Mouse (Mus musculus): ENCODE data around the gene Ugdh. TPM values are rescaled to one million over a fixed set of nuclear protein-coding genes. Genes with fewer than 3 reads are reported as not detected.

Ugdh gene
- total and polyA plus RNA-seq, 3 experiments: 5.7 to 82.5 (median 71.8) TPM

Other genes with a start within 250 kb of the Ugdh start
- 1 to 10 TPM; 6.0 to 9.5 TPM for gene Wdr19, start 236.3 kb downstream of the Ugdh start, total RNA-seq (2021)
- 1.6 and 2.3 TPM in 2 replicates for gene Wdr19, start 236.3 kb downstream of the Ugdh start, polyA plus RNA-seq (2012; rRNA removed)
- gene Rfc1, start 100.3 kb downstream of the Ugdh start, total RNA-seq (2021): 10 to 100 TPM; 38.7 to 46.1 TPM
- gene Rfc1, start 100.3 kb downstream of the Ugdh start, polyA plus RNA-seq (2012; rRNA removed): 4.3 and 5.4 TPM in 2 replicates
- 10 to 100 TPM; 10.3 to 19.6 TPM for gene Klb, start 87.6 kb downstream of the Ugdh start, total RNA-seq (2021)
- gene Klb, start 87.6 kb downstream of the Ugdh start, polyA plus RNA-seq (2012; rRNA removed): 4.9 and 8.4 TPM in 2 replicates
- gene Rpl9, start 44.5 kb downstream of the Ugdh start, total RNA-seq (2021): 1,000 to 10,000 TPM in 1 of 2 experiments, 100 to 1,000 TPM in 1; 692 to 1,124 TPM
- 22.2 and 28.6 TPM in 2 replicates for gene Rpl9, start 44.5 kb downstream of the Ugdh start, polyA plus RNA-seq (2012; rRNA removed)
- 10 to 100 TPM; 46.0 to 62.3 TPM for gene Lias, start 44.5 kb downstream of the Ugdh start, total RNA-seq (2021)
- 4.9 and 5.2 TPM in 2 replicates for gene Lias, start 44.5 kb downstream of the Ugdh start, polyA plus RNA-seq (2012; rRNA removed)
- gene Gm43552, start 56.9 kb upstream of the Ugdh start, total RNA-seq (2021): 1 to 10 TPM in 1 of 2 experiments, not detected in 1; 1.2 TPM
- 8.3 TPM in 1 of 2 replicates, not detected in the other for gene Gm43552, start 56.9 kb upstream of the Ugdh start, polyA plus RNA-seq (2012; rRNA removed)
- gene Smim14, start 101.2 kb upstream of the Ugdh start, total RNA-seq (2021): 100 to 1,000 TPM; 177 to 196 TPM
- 138 and 142 TPM in 2 replicates for gene Smim14, start 101.2 kb upstream of the Ugdh start, polyA plus RNA-seq (2012; rRNA removed)
- 100 to 1,000 TPM in 1 of 2 experiments, 10 to 100 TPM in 1; 89.5 to 103 TPM for gene Ube2k, start 101.3 kb upstream of the Ugdh start, total RNA-seq (2021)
- 3.5 and 5.7 TPM in 2 replicates for gene Ube2k, start 101.3 kb upstream of the Ugdh start, polyA plus RNA-seq (2012; rRNA removed)